Mouse (Mus musculus) cerebellum, postnatal 4 days (tissue): Measurements from ENCODE around the gene Insig2.

Experiments
- DNase-seq, 2 experiments: peaks; one replicate each; pipeline ENCODE4 v3.0.0; 2022; ENCODE audit warnings: low spot score in 2 of 2, mixed read lengths in 1 of 2

Insig2 gene

GRCm38 (mm10) chr1:121326591-121327343 is 5.6 kb downstream of the Insig2 start:
- DNase-seq, result no peak

- no peak for DNase-seq
Observed at GRCm38 (mm10) chr1:121323501-121323900, 8.9 kb downstream of the Insig2 start.

- DNase-seq, result no peak
Observed at GRCm38 (mm10) chr1:121314766-121315428, 17.5 kb downstream of the Insig2 start.

- no peak for DNase-seq
Observed at GRCm38 (mm10) chr1:121313181-121313580, 19.2 kb downstream of the Insig2 start.

GRCm38 (mm10) chr1:121312326-121312725 is 20.1 kb downstream of the Insig2 start:
- DNase-seq, result no peak

- DNase-seq, result no peak
Observed at GRCm38 (mm10) chr1:121296717-121297255, 35.6 kb downstream of the Insig2 start.

- DNase-seq, result no peak
Observed at GRCm38 (mm10) chr1:121293571-121293970, 38.8 kb downstream of the Insig2 start.

- DNase-seq, result no peak
Observed at GRCm38 (mm10) chr1:121290841-121291240, 41.5 kb downstream of the Insig2 start.

GRCm38 (mm10) chr1:121290340-121290739 is 42.0 kb downstream of the Insig2 start:
- DNase-seq, result no peak

GRCm38 (mm10) chr1:121284197-121284596 is 48.2 kb downstream of the Insig2 start:
- DNase-seq, result no peak

GRCm38 (mm10) chr1:121280501-121280900 is 51.9 kb downstream of the Insig2 start:
- DNase-seq, result no peak

- DNase-seq, result no peak
Observed at GRCm38 (mm10) chr1:121278370-121278769, 54.0 kb downstream of the Insig2 start.

- DNase-seq, result no peak
Observed at GRCm38 (mm10) chr1:121277466-121277865, 54.9 kb downstream of the Insig2 start.

- DNase-seq, result no peak
Observed at GRCm38 (mm10) chr1:121275961-121276506, 56.4 kb downstream of the Insig2 start.

GRCm38 (mm10) chr1:121260171-121260741 is 72.1 kb downstream of the Insig2 start:
- no peak for DNase-seq
